Mouse (Mus musculus) splenic B cell, adult 2 months (primary cell): ENCODE measurements at regions not wholly inside any gene's neighbourhood (a gene's known extent, or its start where the extent isn't known, plus 50 kb on each side); places are given as distances from the start of the nearest gene placed in this dataset.
"Not testable (repeated sequence)": the region's sequence is repeated elsewhere in the genome, so short reads cannot be mapped to it uniquely, and the experiment has no call there.

ENCODE experiments used
- DNase-seq: peaks from one replicate; pipeline ENCODE4 v3.0.0-alpha.2; 2011; ENCODE audit warnings: low read depth, low spot score
- H3K27me3 ChIP-seq: 2 replicates; pipeline ENCODE4 v1.6.1; 2012; ENCODE audit warnings: mild to moderate bottlenecking, low read length, moderate library complexity, mixed read lengths; ENCODE audit not compliant: control insufficient read depth, poor library complexity, insufficient read depth, severe bottlenecking
- H3K36me3 ChIP-seq: 2 replicates; pipeline ENCODE4 v1.6.1; 2012; ENCODE audit warnings: mild to moderate bottlenecking, low read length, moderate library complexity, mixed read lengths; ENCODE audit not compliant: control insufficient read depth, poor library complexity, insufficient read depth, severe bottlenecking

GRCm38 (mm10) chr16:12807351-12807871 is 302.1 kb upstream of the Ercc4 start:
- Histone ChIP-seq H3K27me3 (no peaks in the 10 kb centered on the region), H3K36me3 (no peaks in the 10 kb centered on the region)
- no peak for DNase-seq

GRCm38 (mm10) chr16:12811088-12811487 is 298.4 kb upstream of the Ercc4 start:
- DNase-seq, result no peak
- Histone ChIP-seq H3K36me3 (no peaks in the 10 kb centered on the region), H3K27me3 (no peaks in the 10 kb centered on the region)

GRCm38 (mm10) chr16:12824646-12825045 is 284.8 kb upstream of the Ercc4 start:
- no peaks in the 10 kb centered on the region for H3K27me3 ChIP-seq

GRCm38 (mm10) chr16:12826222-12826621 is 283.3 kb upstream of the Ercc4 start:
- no peaks in the 10 kb centered on the region for H3K27me3 ChIP-seq
- DNase-seq, result no peak

More at GRCm38 (mm10) chr16:12824646-12825045, 284.8 kb upstream of the Ercc4 start:
- DNase-seq, result no peak
- no peaks in the 10 kb centered on the region for H3K36me3 ChIP-seq

GRCm38 (mm10) chr16:12831308-12831707 is 278.2 kb upstream of the Ercc4 start:
- H3K27me3 ChIP-seq, DNase-seq, H3K36me3 ChIP-seq: not testable (repeated sequence)

More at GRCm38 (mm10) chr16:12826222-12826621, 283.3 kb upstream of the Ercc4 start:
- no peaks in the 10 kb centered on the region for H3K36me3 ChIP-seq

GRCm38 (mm10) chr16:12856356-12856755 is 253.1 kb upstream of the Ercc4 start:
- no peaks in the 10 kb centered on the region for H3K36me3 ChIP-seq
- DNase-seq, result no peak
- no peaks in the 10 kb centered on the region for H3K27me3 ChIP-seq

GRCm38 (mm10) chr16:12859714-12860355 is 249.6 kb upstream of the Ercc4 start:
- Histone ChIP-seq H3K27me3 (no peaks in the 10 kb centered on the region), H3K36me3 (no peaks in the 10 kb centered on the region)
- no peak for DNase-seq

- Histone ChIP-seq H3K36me3 (no peaks in the 10 kb centered on the region), H3K27me3 (no peaks in the 10 kb centered on the region)
- no peak for DNase-seq
Measured at GRCm38 (mm10) chr16:12862561-12862960, 246.9 kb upstream of the Ercc4 start.

- not testable (repeated sequence) for DNase-seq, H3K36me3 ChIP-seq, H3K27me3 ChIP-seq
Measured at GRCm38 (mm10) chr16:12878326-12878725, 231.2 kb upstream of the Ercc4 start.

- Histone ChIP-seq H3K27me3 (0 out of 2 replicates have a peak, but pooled peaks cover 2% of the 10 kb centered on the region), H3K36me3 (no peaks in the 10 kb centered on the region)
- DNase-seq, result no peak
Measured at GRCm38 (mm10) chr16:12880011-12880410, 229.5 kb upstream of the Ercc4 start.

- no peak for DNase-seq
- H3K36me3 ChIP-seq, result no peaks in the 10 kb centered on the region
- 0 out of 2 replicates have a peak, but pooled peaks cover 2% of the 10 kb centered on the region for H3K27me3 ChIP-seq
Measured at GRCm38 (mm10) chr16:12880481-12880880, 229.0 kb upstream of the Ercc4 start.

- H3K36me3 ChIP-seq, result no peaks in the 10 kb centered on the region
Measured at GRCm38 (mm10) chr16:12882690-12883089, 226.8 kb upstream of the Ercc4 start.

GRCm38 (mm10) chr16:12884556-12884955 is 224.9 kb upstream of the Ercc4 start:
- Histone ChIP-seq H3K27me3 (0 out of 2 replicates have a peak, but pooled peaks cover 2% of the 10 kb centered on the region), H3K36me3 (no peaks in the 10 kb centered on the region)
- DNase-seq, result no peak

More at GRCm38 (mm10) chr16:12882690-12883089, 226.8 kb upstream of the Ercc4 start:
- H3K27me3 ChIP-seq, result 0 out of 2 replicates have a peak, but pooled peaks cover 2% of the 10 kb centered on the region
- no peak for DNase-seq

- no peak for DNase-seq
- H3K36me3 ChIP-seq, result no peaks in the 10 kb centered on the region
Measured at GRCm38 (mm10) chr16:12886127-12886526, 223.4 kb upstream of the Ercc4 start.

GRCm38 (mm10) chr16:12887381-12887780 is 222.1 kb upstream of the Ercc4 start:
- DNase-seq, result no peak

More at GRCm38 (mm10) chr16:12886127-12886526, 223.4 kb upstream of the Ercc4 start:
- H3K27me3 ChIP-seq, result 0 out of 2 replicates have a peak, but pooled peaks cover 2% of the 10 kb centered on the region

More at GRCm38 (mm10) chr16:12887381-12887780, 222.1 kb upstream of the Ercc4 start:
- H3K36me3 ChIP-seq, result no peaks in the 10 kb centered on the region
- H3K27me3 ChIP-seq, result 0 out of 2 replicates have a peak, but pooled peaks cover 2% of the 10 kb centered on the region
